ENCODE assay signal across 7 mouse cellular contexts in genomic region chr12:38777957-38778298, GRCm38 (mm10). TPM values are rescaled to one million over a fixed set of nuclear protein-coding genes. Genes with fewer than 3 reads are reported as not detected.
DNase-seq lines count a peak whose midpoint lies in the region; ATAC-seq lines count a peak whose summit lies in the region.

No protein-coding gene starts in this region.

- peak overlapping the region; percentile 63 for H3K4me3 ChIP-seq in lung, embryonic 15.5 days
- peak overlapping the region; percentile 50 for H3K4me3 ChIP-seq in forebrain, embryonic 11.5 days (ENCODE audit: low read depth, low read length)
- peak overlapping the region; percentile 63 for H3K4me3 ChIP-seq in limb, embryonic 13.5 days
- H3K4me3 ChIP-seq in stomach, embryonic 15.5 days (replicated peaks) = peak overlapping the region; percentile 60

- H3K4me2 ChIP-seq in lung, embryonic 15.5 days = peak overlapping the region; percentile 96
- peak overlapping the region; percentile 71 for H3K4me2 ChIP-seq in forebrain, embryonic 11.5 days (ENCODE audit: low read depth, low read length, severe bottlenecking)
- peak overlapping the region; percentile 96 for H3K4me2 ChIP-seq in limb, embryonic 13.5 days (replicated peaks)
- H3K4me2 ChIP-seq in stomach, embryonic 15.5 days = peak overlapping the region; percentile 97

- ATAC-seq in lung, embryonic 15.5 days (ENCODE audit: borderline replicate concordance, extremely low read depth, low FRiP score, low TSS enrichment) = no peak
- ATAC-seq in forebrain, embryonic 11.5 days (replicated peaks; ENCODE audit: low FRiP score) = no peak
- ATAC-seq in limb, embryonic 13.5 days (ENCODE audit: low FRiP score, low read depth) = no peak
- ATAC-seq in stomach, embryonic 15.5 days (ENCODE audit: insufficient read depth, low FRiP score, low read depth) = no peak

- H3K27ac ChIP-seq in lung, embryonic 15.5 days = peak overlapping the region; percentile 99
- no peak overlapping the region for H3K27ac ChIP-seq in forebrain, embryonic 11.5 days (ENCODE audit: low read depth, low read length)
- H3K27ac ChIP-seq in limb, embryonic 13.5 days = peak overlapping the region; percentile 75
- peak overlapping the region; percentile 48; the same call in 1 of the 2 replicates for H3K27ac ChIP-seq in stomach, embryonic 15.5 days

- H3K9me3 ChIP-seq in lung, embryonic 15.5 days = no peaks in the 10 kb centered on the region
- H3K9me3 ChIP-seq in forebrain, embryonic 11.5 days (ENCODE audit: control insufficient read depth, low read length) = no peaks in the 10 kb centered on the region
- H3K9me3 ChIP-seq in limb, embryonic 13.5 days = no peaks in the 10 kb centered on the region
- no peaks in the 10 kb centered on the region for H3K9me3 ChIP-seq in stomach, embryonic 15.5 days

- DNase-seq in lung, postnatal 4 days = no peak
- no peak for DNase-seq in forebrain, embryonic 11.5 days (ENCODE audit: low spot score)
- no peak for DNase-seq in testis, postnatal 14 days (ENCODE audit: low spot score)
- no peak for DNase-seq in right cerebral cortex, postnatal 36 days (ENCODE audit: low spot score in 2 of 2)

- H3K36me3 ChIP-seq in lung, embryonic 15.5 days = no peaks in the 10 kb centered on the region
- no peaks in the 10 kb centered on the region for H3K36me3 ChIP-seq in forebrain, embryonic 11.5 days (ENCODE audit: control insufficient read depth, insufficient read depth, low read length)
- H3K36me3 ChIP-seq in limb, embryonic 13.5 days = no peaks in the 10 kb centered on the region
- H3K36me3 ChIP-seq in stomach, embryonic 15.5 days = no peaks in the 10 kb centered on the region

- 10% methylated on average over 6 of the region's 6 CpGs for WGBS in lung, embryonic 15.5 days
- 8% methylated on average over 6 of the region's 6 CpGs for WGBS in forebrain, embryonic 11.5 days
- 7% methylated on average over 6 of the region's 6 CpGs for WGBS in limb, embryonic 13.5 days
- WGBS in stomach, embryonic 15.5 days = 10% methylated on average over 6 of the region's 6 CpGs

- H3K27me3 ChIP-seq in lung, embryonic 15.5 days = no peaks in the 10 kb centered on the region
- no peaks in the 10 kb centered on the region for H3K27me3 ChIP-seq in forebrain, embryonic 11.5 days (ENCODE audit: control insufficient read depth, insufficient read depth, low read length)
- H3K27me3 ChIP-seq in limb, embryonic 13.5 days = no peaks in the 10 kb centered on the region
- no peaks in the 10 kb centered on the region for H3K27me3 ChIP-seq in stomach, embryonic 15.5 days (replicated peaks)

- peaks cover 7% of the 10 kb centered on the region; the same call in 1 of the 2 replicates for H3K4me1 ChIP-seq in lung, embryonic 15.5 days
- H3K4me1 ChIP-seq in forebrain, embryonic 11.5 days (replicated peaks; ENCODE audit: control insufficient read depth, insufficient read depth, low read length) = no peaks in the 10 kb centered on the region
- H3K4me1 ChIP-seq in limb, embryonic 13.5 days = peaks cover 11% of the 10 kb centered on the region
- H3K4me1 ChIP-seq in stomach, embryonic 15.5 days = no peaks in the 10 kb centered on the region

- H3K9ac ChIP-seq in lung, embryonic 15.5 days = 0 out of 2 replicates have a peak overlapping the region, but pooled peaks have one; percentile 2
- 0 out of 2 replicates have a peak overlapping the region, but pooled peaks have one; percentile 13 for H3K9ac ChIP-seq in forebrain, embryonic 11.5 days (ENCODE audit: low read length)
- H3K9ac ChIP-seq in limb, embryonic 13.5 days = peak overlapping the region; percentile 25; the same call in 1 of the 2 replicates
- no peak overlapping the region for H3K9ac ChIP-seq in stomach, embryonic 15.5 days

RNA-seq across cellular contexts. Expression of gene Etv1, which starts 1.3 kb away (rescaled TPM):
- polyA plus RNA-seq in lung, embryonic 15.5 days (2015; fragmentation: Nextera tagmentation; extraction: Ambion mirVana) = 35.8 and 39.4 TPM in 2 replicates
- 25.7 and 28.0 TPM in 2 replicates for polyA plus RNA-seq in forebrain, embryonic 11.5 days (2014; fragmentation: Nextera tagmentation; extraction: Ambion mirVana)
- polyA plus RNA-seq in limb, embryonic 13.5 days (2015; fragmentation: Nextera tagmentation; extraction: Ambion mirVana) = 26.1 and 31.0 TPM in 2 replicates
- polyA plus RNA-seq in stomach, embryonic 15.5 days (2015; fragmentation: Nextera tagmentation; extraction: Ambion mirVana) = 35.8 and 41.8 TPM in 2 replicates
